Mouse (Mus musculus) neural tube, embryonic 11.5 days (tissue): Measurements from ENCODE around the gene Eno3. TPM values are rescaled to one million over a fixed set of nuclear protein-coding genes. Genes with fewer than 3 reads are reported as not detected.

ENCODE experiments used
- ATAC-seq: fragments of 200-750 bp; cut with Nextera tagmentation; 2 replicates; pipeline ENCODE4 v1.8.0; 2017; ENCODE audit warnings: moderate number of reproducible peaks, mild to moderate bottlenecking, moderate TSS enrichment, moderate library complexity; ENCODE audit not compliant: insufficient read depth, low FRiP score, low TSS enrichment
- DNase-seq: peaks from one replicate; pipeline ENCODE4 v3.0.0-alpha.2; 2015; ENCODE audit warnings: low spot score
- H3K27ac ChIP-seq: fragments of 300-500 bp; sonication (generic); 2 replicates; pipeline ENCODE4 v1.5.1; 2014; ENCODE audit warnings: low read depth, mild to moderate bottlenecking, low read length
- H3K27me3 ChIP-seq: fragments of 300-500 bp; sonication (generic); 2 replicates; pipeline ENCODE4 v1.6.1; 2014; ENCODE audit warnings: mild to moderate bottlenecking, low read length, mixed read lengths; ENCODE audit not compliant: control insufficient read depth, insufficient read depth
- H3K36me3 ChIP-seq: fragments of 300-500 bp; sonication (generic); 2 replicates; pipeline ENCODE4 v1.6.1; 2014; ENCODE audit warnings: mild to moderate bottlenecking, low read length, moderate library complexity, mixed read lengths; ENCODE audit not compliant: control insufficient read depth, insufficient read depth
- H3K4me1 ChIP-seq: fragments of 300-500 bp; sonication (generic); 2 replicates; pipeline ENCODE4 v1.6.1; 2014; ENCODE audit warnings: low read length, mixed read lengths; ENCODE audit not compliant: control insufficient read depth, insufficient read depth
- H3K4me2 ChIP-seq: fragments of 300-500 bp; sonication (generic); 2 replicates; pipeline ENCODE4 v1.6.1; 2014; ENCODE audit warnings: low read depth, mild to moderate bottlenecking, moderate library complexity
- H3K4me3 ChIP-seq: fragments of 300-500 bp; sonication (generic); 2 replicates; pipeline ENCODE4 v1.5.1; 2014; ENCODE audit warnings: low read depth, low read length
- H3K9ac ChIP-seq: fragments of 300-500 bp; sonication (generic); 2 replicates; pipeline ENCODE4 v1.6.1; 2014; ENCODE audit warnings: mild to moderate bottlenecking, low read length
- H3K9me3 ChIP-seq: fragments of 300-500 bp; sonication (generic); 2 replicates; pipeline ENCODE4 v1.6.1; 2016; ENCODE audit warnings: low read length; ENCODE audit not compliant: control insufficient read depth
- WGBS: fragments of 180-500 bp; shearing (Covaris S2); extraction: QIAGEN DNeasy Blood & Tissue Kit; methylation state at CpG from one replicate; pipeline ENCODE4 v1.1.7; 2014; 5-methylcytosine and 5-hydroxymethylcytosine counted together
- polyA plus RNA-seq: library from polyadenylated mRNA; unstranded; fragments of >200 nt; fragmentation: Nextera tagmentation; extraction: Ambion mirVana; gene quantifications from 2 replicates; pipeline ENCODE4 v1.2.1, GENCODE M21; 2014

Eno3 gene
- polyA plus RNA-seq, 1 experiment from 2014 or later = 39.3 TPM

GRCm38 (mm10) chr11:70621972-70622814 lies 34.8 kb upstream of the Eno3 start:
- Histone ChIP-seq H3K4me3 (no peak overlapping the region), H3K27ac (no peak overlapping the region), H3K36me3 (no peaks in the 10 kb centered on the region), H3K27me3 (no peaks in the 10 kb centered on the region), H3K9ac (no peak overlapping the region), H3K4me1 (no peaks in the 10 kb centered on the region), H3K9me3 (no peaks in the 10 kb centered on the region), H3K4me2 (no peak overlapping the region)
- 35% methylated on average over 7 of the region's 7 CpGs for WGBS
- no peak for DNase-seq
- ATAC-seq = no peak

GRCm38 (mm10) chr11:70623053-70623742 lies 33.8 kb upstream of the Eno3 start:
- ATAC-seq (no peak), DNase-seq (no peak)
- H3K27ac ChIP-seq = no peak overlapping the region
- H3K4me1 ChIP-seq = no peaks in the 10 kb centered on the region
- no peak overlapping the region for H3K4me2 ChIP-seq
- no peaks in the 10 kb centered on the region for H3K9me3 ChIP-seq
- H3K27me3 ChIP-seq = no peaks in the 10 kb centered on the region
- no peak overlapping the region for H3K9ac ChIP-seq
- H3K36me3 ChIP-seq = no peaks in the 10 kb centered on the region
- WGBS = 87% methylated on average over 10 of the region's 10 CpGs
- no peak overlapping the region for H3K4me3 ChIP-seq

GRCm38 (mm10) chr11:70625473-70625872 lies 31.5 kb upstream of the Eno3 start:
- ATAC-seq (no peak), DNase-seq (peak; percentile 70)
- Histone ChIP-seq H3K27ac (no peak overlapping the region), H3K36me3 (no peaks in the 10 kb centered on the region), H3K4me2 (no peak overlapping the region), H3K4me1 (no peaks in the 10 kb centered on the region), H3K4me3 (no peak overlapping the region), H3K27me3 (no peaks in the 10 kb centered on the region), H3K9ac (no peak overlapping the region), H3K9me3 (no peaks in the 10 kb centered on the region)
- 54% methylated on average over 4 of the region's 4 CpGs for WGBS

- Histone ChIP-seq H3K4me1 (no peaks in the 10 kb centered on the region), H3K4me2 (no peak overlapping the region), H3K9me3 (no peaks in the 10 kb centered on the region), H3K36me3 (no peaks in the 10 kb centered on the region), H3K4me3 (no peak overlapping the region), H3K27ac (no peak overlapping the region), H3K9ac (no peak overlapping the region), H3K27me3 (no peaks in the 10 kb centered on the region)
- DNase-seq (no peak), ATAC-seq (no peak)
- 90% methylated on average over 4 of the region's 4 CpGs for WGBS
Observed at GRCm38 (mm10) chr11:70626877-70627276, 30.1 kb upstream of the Eno3 start.

- ATAC-seq (no peak), DNase-seq (no peak)
- Histone ChIP-seq H3K4me2 (no peak overlapping the region), H3K36me3 (no peaks in the 10 kb centered on the region), H3K27ac (no peak overlapping the region), H3K27me3 (no peaks in the 10 kb centered on the region), H3K4me1 (no peaks in the 10 kb centered on the region), H3K4me3 (no peak overlapping the region), H3K9me3 (no peaks in the 10 kb centered on the region), H3K9ac (no peak overlapping the region)
- WGBS = 78% methylated on average over 2 of the region's 2 CpGs
Observed at GRCm38 (mm10) chr11:70628431-70628830, 28.6 kb upstream of the Eno3 start.

- Histone ChIP-seq H3K36me3 (no peaks in the 10 kb centered on the region), H3K4me2 (no peak overlapping the region), H3K4me3 (no peak overlapping the region), H3K27me3 (no peaks in the 10 kb centered on the region), H3K9ac (no peak overlapping the region), H3K9me3 (no peaks in the 10 kb centered on the region), H3K4me1 (no peaks in the 10 kb centered on the region), H3K27ac (no peak overlapping the region)
- DNase-seq = no peak
- ATAC-seq = no peak
- 64% methylated on average over 5 of the region's 5 CpGs for WGBS
Observed at GRCm38 (mm10) chr11:70629557-70629956, 27.4 kb upstream of the Eno3 start.

- no peak overlapping the region for H3K4me3 ChIP-seq
- H3K9ac ChIP-seq = no peak overlapping the region
- no peak for DNase-seq
- H3K4me2 ChIP-seq = no peak overlapping the region
- H3K9me3 ChIP-seq = no peaks in the 10 kb centered on the region
- ATAC-seq = no peak
- WGBS = 77% methylated on average over 7 of the region's 7 CpGs
- H3K4me1 ChIP-seq = no peaks in the 10 kb centered on the region
- no peak overlapping the region for H3K27ac ChIP-seq
- H3K36me3 ChIP-seq = no peaks in the 10 kb centered on the region
- no peaks in the 10 kb centered on the region for H3K27me3 ChIP-seq
Observed at GRCm38 (mm10) chr11:70630129-70630528, 26.9 kb upstream of the Eno3 start.

GRCm38 (mm10) chr11:70635601-70636000 lies 21.4 kb upstream of the Eno3 start:
- 87% methylated on average over 4 of the region's 4 CpGs for WGBS
- Histone ChIP-seq H3K36me3 (no peaks in the 10 kb centered on the region), H3K27me3 (no peaks in the 10 kb centered on the region), H3K9me3 (no peaks in the 10 kb centered on the region), H3K4me3 (no peak overlapping the region), H3K4me2 (no peak overlapping the region), H3K27ac (no peak overlapping the region), H3K4me1 (no peaks in the 10 kb centered on the region), H3K9ac (no peak overlapping the region)
- DNase-seq = no peak
- no peak for ATAC-seq

GRCm38 (mm10) chr11:70637764-70638163 lies 19.2 kb upstream of the Eno3 start:
- Histone ChIP-seq H3K27me3 (no peaks in the 10 kb centered on the region), H3K4me1 (no peaks in the 10 kb centered on the region), H3K4me3 (no peak overlapping the region), H3K9ac (no peak overlapping the region), H3K36me3 (no peaks in the 10 kb centered on the region), H3K27ac (no peak overlapping the region), H3K4me2 (no peak overlapping the region), H3K9me3 (no peaks in the 10 kb centered on the region)
- ATAC-seq (no peak), DNase-seq (no peak)
- 100% methylated on average over 1 of the region's 1 CpGs for WGBS
